Mouse (Mus musculus): ENCODE measurements around the gene Gm49321.

Gene Gm49321

GRCm38 (mm10) chr12:73937353-73937752 is at the start of gene Gm49321:
Gm49321 (plus strand) TSS chr12:73937653.
- no peak for DNase-seq

DNA sequence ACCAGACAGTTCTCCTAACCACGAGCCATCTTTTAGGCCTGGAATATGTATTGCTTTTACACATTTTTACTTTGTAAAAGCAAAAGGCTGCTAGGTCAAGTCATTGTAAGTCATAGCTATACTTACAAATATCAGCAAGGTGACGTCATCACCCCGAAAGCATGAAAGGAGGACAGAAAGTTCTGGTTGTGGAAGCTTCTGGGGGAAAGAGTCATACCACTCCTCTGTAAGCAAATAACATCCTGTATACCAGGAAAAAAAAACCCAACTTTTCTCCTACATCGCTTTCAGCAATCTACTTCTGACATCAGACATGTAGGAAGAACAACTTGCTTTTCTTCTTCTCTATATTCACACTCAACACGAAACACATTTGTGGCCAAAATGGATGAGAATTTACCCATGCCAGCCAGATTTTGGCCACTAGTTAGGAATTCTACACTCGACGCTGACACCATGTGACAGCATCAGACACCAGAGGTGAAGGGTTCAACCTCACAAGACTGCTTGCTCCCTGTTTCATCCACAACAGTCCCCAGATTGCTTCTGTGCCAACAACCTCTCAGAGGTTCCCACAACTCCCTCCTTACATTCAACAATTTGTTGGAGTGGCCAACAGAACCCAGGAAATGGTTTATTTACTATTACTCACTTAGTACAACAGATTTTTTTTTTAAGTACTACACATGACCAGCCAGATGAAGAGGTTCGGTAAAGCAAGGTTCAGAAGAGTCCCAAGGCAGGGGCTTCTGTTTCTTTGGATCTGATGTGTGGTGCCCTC is 49.3 kb upstream of the Gm49321 start:
- DNase-seq: peak; percentile 18

GRCm38 (mm10) chr12:73889571-73889970 is 47.9 kb upstream of the Gm49321 start:
- DNase-seq: peak; percentile 53

DNA sequence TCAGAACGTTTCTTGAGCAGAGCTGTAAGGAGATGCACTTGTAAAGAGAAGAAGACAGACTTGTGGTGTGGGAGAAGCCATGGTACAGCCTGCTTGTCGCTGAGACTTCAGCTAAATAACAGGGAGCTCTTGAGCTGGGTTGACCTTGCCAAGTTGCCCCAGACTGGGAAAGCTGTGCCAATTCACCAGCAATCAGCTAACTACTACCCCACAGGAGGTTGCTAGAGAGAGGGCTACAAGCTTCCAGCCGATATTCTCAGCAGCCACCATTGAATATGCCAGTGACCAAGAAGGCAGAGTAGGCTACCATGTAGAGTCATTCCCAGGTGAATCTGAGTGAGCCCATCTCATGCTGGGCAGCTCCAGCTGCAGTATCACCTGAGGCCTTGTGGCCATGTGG is 47.4 kb upstream of the Gm49321 start:
- peak; percentile 83 for DNase-seq

GRCm38 (mm10) chr12:73892616-73893015 is 44.8 kb upstream of the Gm49321 start:
- DNase-seq: peak; percentile 85

DNA sequence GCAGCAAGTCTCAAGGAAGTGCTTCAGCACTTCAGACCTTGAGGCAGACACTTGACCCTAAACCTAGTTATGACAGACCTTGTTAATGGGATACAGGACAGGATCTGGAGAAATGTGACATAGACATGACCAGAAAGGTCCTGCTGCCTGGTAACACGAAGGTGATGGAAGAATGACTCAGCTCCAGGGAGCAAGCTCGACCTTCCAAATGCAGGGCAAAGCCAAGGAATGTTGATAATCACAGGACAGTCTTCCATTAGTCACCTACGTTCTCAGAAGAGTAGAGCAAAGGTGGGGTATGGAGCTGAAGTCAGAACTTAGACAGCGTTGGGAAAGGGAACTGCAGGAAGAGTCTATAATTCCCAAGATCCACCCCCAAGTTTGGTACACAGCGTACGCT is 42.6 kb upstream of the Gm49321 start:
- DNase-seq: peak; percentile 56

- DNase-seq: no peak
Measured at GRCm38 (mm10) chr12:73895674-73896073, 41.8 kb upstream of the Gm49321 start.

GRCm38 (mm10) chr12:73896471-73896870 is 41.0 kb upstream of the Gm49321 start:
- no peak for DNase-seq

GRCm38 (mm10) chr12:73898281-73898680 is 39.2 kb upstream of the Gm49321 start:
- no peak for DNase-seq

- no peak for DNase-seq
Measured at GRCm38 (mm10) chr12:73904133-73904934, 33.1 kb upstream of the Gm49321 start.

- no peak for DNase-seq
Measured at GRCm38 (mm10) chr12:73905041-73905440, 32.4 kb upstream of the Gm49321 start.

GRCm38 (mm10) chr12:73905555-73905954 is 31.9 kb upstream of the Gm49321 start:
- DNase-seq: no peak

GRCm38 (mm10) chr12:73907079-73907672 is 30.3 kb upstream of the Gm49321 start:
- DNase-seq: no peak

DNA sequence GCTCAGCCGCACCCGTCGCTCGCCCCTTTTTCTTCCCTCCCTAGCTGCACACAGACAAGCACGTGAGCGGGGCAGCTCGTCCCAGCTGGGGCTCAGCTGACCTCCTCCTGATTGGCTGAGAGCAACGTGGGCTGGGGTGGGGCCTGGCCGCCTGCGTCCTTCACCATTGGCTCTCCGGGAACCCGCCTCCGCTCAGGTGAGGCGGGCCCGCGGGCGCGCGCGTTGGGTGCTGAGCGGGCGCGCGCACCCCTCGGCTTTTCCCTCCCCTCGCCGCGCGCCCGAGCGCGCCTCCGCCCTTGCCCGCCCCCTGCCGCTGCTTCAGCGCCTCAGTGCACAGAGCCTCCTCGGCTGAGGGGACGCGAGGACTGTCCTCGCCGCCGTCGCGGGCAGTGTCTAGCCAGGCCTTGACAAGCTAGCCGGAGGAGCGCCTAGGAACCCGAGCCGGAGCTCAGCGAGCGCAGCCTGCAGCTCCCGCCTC is 29.7 kb upstream of the Gm49321 start:
- peak; percentile 100 for DNase-seq

DNA sequence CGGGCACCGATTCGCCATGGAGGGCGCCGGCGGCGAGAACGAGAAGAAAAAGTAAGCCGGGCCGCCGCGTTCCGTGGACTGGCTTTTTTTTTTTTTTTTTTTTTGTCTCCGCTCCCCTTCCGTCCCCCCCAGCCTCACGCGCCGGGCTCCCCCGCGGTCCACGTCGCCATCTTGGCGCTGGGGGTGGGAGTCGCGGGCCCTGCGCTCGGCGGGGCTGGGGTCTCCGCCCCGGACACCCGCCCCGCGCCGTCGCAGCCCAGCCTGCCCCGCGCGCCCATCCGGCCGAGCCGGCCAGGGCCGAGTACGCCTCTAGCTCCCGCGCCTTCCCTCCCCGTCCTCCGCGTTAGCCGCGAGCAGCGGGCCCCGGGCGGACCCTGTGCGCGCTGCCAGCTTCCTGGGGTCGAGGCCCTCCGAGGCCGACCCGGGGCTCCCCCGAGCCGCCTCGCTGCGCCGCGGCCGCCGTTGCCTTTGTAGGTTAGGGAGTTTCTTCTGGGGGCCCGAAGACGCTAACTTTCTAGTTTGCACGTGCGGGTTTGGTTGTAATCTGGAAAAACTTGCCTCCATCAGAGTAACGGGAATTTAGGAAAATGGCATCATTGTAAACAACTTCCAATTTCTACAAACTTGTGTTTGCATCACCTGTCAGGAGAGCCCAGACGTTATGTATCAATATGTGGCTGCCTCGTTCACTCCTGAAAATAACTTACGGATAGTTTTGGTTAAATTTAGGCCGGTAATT is 29.0 kb upstream of the Gm49321 start:
- DNase-seq: peak; percentile 98

DNA sequence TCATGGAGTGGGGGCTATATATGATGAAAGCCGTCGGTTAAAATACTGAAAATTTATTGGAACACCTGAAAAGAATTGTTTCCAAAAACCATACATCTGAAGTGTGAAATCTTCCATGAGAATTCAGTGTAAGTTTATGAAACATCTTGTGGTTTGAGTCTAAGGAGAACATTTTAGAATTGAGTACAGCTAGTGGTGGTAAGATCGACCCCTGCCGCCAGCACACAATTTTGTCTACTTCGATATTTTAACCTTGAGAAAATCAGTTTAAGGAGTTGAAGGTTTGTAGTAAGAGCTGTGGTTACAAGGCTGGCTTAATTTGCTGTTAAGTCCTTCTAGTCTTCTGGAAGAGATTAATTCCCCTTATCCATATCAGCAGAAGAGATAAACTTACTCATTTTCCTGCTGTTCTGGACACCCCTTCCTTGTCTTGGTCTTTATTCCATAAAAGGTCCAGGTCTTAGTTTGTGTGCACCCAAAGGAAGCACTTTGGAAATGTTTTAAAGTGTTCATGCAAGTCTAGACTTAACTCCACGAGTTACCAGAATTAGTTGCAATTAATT is 28.4 kb upstream of the Gm49321 start:
- DNase-seq: no peak

GRCm38 (mm10) chr12:73918479-73918878 is 19.0 kb upstream of the Gm49321 start:
- DNase-seq: no peak

- no peak for DNase-seq
Measured at GRCm38 (mm10) chr12:73930266-73930665, 7.2 kb upstream of the Gm49321 start.

DNA sequence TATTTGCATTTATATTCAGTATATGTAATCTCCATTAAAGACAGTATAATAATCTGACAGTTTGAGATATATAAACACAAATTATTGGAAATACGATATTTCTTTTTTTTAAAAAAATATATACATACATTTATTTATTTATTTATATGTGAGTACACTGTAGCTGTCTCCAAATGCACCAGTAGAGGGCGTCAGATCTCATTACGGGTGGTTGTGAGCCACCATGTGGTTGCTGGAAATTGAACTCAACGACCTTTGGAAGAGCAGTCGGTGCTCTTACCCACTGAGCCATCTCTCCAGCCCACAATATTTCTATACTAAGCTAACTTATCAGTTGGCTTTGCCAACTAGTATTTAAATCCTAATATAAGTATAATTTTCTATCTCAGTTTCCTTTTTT is 6.2 kb upstream of the Gm49321 start:
- DNase-seq: no peak

DNA sequence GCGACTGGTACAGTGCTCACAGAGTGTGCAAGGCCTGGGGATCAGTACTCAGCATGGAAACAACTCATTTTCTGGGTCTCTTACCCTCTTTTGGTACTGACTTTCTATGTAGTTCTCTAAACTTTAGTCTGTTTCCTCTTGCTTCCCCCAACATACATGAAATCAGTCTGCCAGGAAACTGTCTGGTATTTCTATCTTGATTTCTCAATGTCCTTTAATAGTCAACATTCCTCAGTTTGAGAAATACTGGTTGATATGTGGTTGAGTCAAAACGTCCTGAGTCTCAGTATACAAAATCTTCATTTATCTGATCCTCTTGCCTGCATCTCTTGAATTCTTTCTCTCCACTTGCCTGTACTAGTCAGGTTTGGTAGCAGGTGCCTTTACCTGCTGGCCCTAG is 2.9 kb upstream of the Gm49321 start:
- DNase-seq: no peak

DNA sequence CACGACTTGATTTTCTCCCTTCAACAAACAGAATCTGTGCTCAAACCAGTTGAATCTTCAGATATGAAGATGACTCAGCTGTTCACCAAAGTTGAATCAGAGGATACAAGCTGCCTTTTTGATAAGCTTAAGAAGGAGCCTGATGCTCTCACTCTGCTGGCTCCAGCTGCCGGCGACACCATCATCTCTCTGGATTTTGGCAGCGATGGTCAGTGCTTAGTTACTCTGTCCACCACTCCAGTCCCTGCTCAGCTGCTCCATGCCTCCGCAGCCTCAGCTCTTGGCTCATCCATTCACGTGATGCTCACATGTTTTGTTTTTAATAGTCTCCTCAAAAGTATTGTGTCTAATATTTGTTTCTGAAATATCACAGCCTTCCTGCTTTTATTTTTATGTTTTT is 2.1 kb downstream of the Gm49321 start:
- DNase-seq: peak; percentile 95

GRCm38 (mm10) chr12:73948415-73948814 is 11.0 kb downstream of the Gm49321 start:
- DNase-seq: peak; percentile 76

Data from heart, adult 11 months (tissue).